Mouse (Mus musculus): ENCODE data around the gene Atg2a. TPM values are rescaled to one million over a fixed set of nuclear protein-coding genes. Genes with fewer than 3 reads are reported as not detected.

Gene Atg2a
- polyA plus RNA-seq, 1 experiment from 2014 or later, result 9.3 TPM

DNA sequence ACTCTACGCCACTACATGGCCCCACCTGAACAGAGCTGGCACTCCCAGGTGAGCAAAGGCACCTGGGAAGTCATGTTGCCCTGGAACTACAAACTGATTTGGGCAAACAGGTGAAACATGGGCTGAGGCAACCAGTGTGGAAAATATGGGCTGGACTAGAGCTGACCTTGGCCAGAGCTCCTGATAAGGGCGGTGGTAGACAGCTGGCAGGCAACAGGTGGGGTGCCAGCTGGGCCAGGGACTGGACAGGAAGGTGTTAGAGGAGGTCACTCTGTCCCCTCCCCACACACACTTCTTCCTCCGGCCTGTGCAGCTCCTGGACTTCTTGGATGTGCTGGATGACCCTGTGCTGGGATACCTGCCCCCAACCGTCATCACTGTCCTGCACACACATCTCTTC lies 11.6 kb downstream of the Atg2a start:
- Histone ChIP-seq H3K27ac (no peak overlapping the region), H3K4me1 (no peaks in the 10 kb centered on the region), H3K4me3 (no peak overlapping the region), H3K27me3 (no peaks in the 10 kb centered on the region), H3K36me3 (peaks cover 74% of the 10 kb centered on the region), H3K9me3 (no peaks in the 10 kb centered on the region), H3K9ac (no peak overlapping the region), H3K4me2 (no peak overlapping the region)
- no peak for ATAC-seq (ENCODE audit: borderline replicate concordance, extremely low read depth, low FRiP score, low TSS enrichment)
- WGBS, result 80% methylated on average over 4 of the region's 4 CpGs

GRCm38 (mm10) chr19:6260428-6260827 lies 19.0 kb downstream of the Atg2a start:
- 56% methylated on average over 2 of the region's 2 CpGs for WGBS
- Histone ChIP-seq H3K4me2 (no peak overlapping the region), H3K36me3 (peaks cover 57% of the 10 kb centered on the region), H3K4me1 (no peaks in the 10 kb centered on the region), H3K27ac (no peak overlapping the region), H3K27me3 (no peaks in the 10 kb centered on the region), H3K4me3 (no peak overlapping the region), H3K9me3 (no peaks in the 10 kb centered on the region), H3K9ac (no peak overlapping the region)
- ATAC-seq (ENCODE audit: borderline replicate concordance, extremely low read depth, low FRiP score, low TSS enrichment), result no peak

DNA sequence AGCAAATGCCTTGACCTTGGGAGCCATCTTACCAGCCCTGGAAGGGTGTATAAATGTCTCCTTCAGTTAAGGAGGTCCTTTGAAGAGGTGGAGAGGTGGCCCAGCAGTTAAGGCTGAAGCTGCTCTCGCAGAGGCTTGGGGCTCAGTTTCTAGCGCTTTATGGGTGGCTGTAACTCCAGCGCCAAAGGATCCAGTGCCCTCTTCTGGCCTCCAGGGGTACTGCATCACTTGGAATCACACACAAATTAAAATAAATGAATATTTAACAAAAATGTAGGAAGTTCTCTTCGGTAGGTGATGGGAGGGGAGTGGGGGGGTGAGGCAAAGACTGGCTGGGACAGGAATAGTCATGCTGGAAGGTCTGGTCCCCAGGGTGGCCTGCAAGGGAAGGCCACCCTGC lies 19.5 kb downstream of the Atg2a start:
- Histone ChIP-seq H3K36me3 (peaks cover 52% of the 10 kb centered on the region), H3K4me1 (no peaks in the 10 kb centered on the region), H3K4me2 (no peak overlapping the region), H3K27ac (no peak overlapping the region), H3K9me3 (no peaks in the 10 kb centered on the region), H3K9ac (no peak overlapping the region), H3K4me3 (no peak overlapping the region), H3K27me3 (no peaks in the 10 kb centered on the region)
- ATAC-seq (ENCODE audit: borderline replicate concordance, extremely low read depth, low FRiP score, low TSS enrichment), result no peak
- WGBS, result 70% methylated on average over 4 of the region's 4 CpGs

- 88% methylated on average over 14 of the region's 14 CpGs for WGBS
- no peak overlapping the region for H3K4me3 ChIP-seq
- peaks cover 49% of the 10 kb centered on the region for H3K36me3 ChIP-seq
- H3K9me3 ChIP-seq, result no peaks in the 10 kb centered on the region
- no peak overlapping the region for H3K4me2 ChIP-seq
- H3K9ac ChIP-seq, result no peak overlapping the region
- no peak for ATAC-seq (ENCODE audit: borderline replicate concordance, extremely low read depth, low FRiP score, low TSS enrichment)
- H3K4me1 ChIP-seq, result no peaks in the 10 kb centered on the region
- H3K27me3 ChIP-seq, result no peaks in the 10 kb centered on the region
- no peak overlapping the region for H3K27ac ChIP-seq
Observed at GRCm38 (mm10) chr19:6261379-6261778, 19.9 kb downstream of the Atg2a start.

DNA sequence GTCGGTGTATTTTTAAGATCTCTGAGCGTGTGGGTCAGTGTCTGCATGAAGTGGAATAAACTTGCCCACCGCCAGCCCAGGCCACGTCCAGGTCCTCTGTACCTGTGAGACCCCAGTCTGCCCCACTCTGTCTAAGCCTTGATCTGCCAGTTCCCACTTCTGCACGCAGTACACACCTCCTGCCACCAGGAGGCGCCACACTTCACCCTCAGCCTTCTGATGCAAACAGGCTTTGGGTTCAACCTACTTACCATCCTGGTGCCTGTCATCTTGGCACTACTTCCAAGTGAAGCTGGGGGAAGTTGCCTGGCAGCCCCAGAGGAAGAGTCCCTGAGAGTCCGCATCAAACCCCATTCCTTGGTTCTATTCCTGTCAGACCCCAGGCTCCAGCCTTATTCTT lies 20.8 kb downstream of the Atg2a start:
- Histone ChIP-seq H3K27me3 (no peaks in the 10 kb centered on the region), H3K27ac (no peak overlapping the region), H3K4me1 (no peaks in the 10 kb centered on the region), H3K9me3 (no peaks in the 10 kb centered on the region), H3K36me3 (peaks cover 42% of the 10 kb centered on the region), H3K4me3 (no peak overlapping the region), H3K4me2 (no peak overlapping the region), H3K9ac (no peak overlapping the region)
- ATAC-seq (ENCODE audit: borderline replicate concordance, extremely low read depth, low FRiP score, low TSS enrichment), result no peak
- WGBS, result 63% methylated on average over 7 of the region's 7 CpGs

DNA sequence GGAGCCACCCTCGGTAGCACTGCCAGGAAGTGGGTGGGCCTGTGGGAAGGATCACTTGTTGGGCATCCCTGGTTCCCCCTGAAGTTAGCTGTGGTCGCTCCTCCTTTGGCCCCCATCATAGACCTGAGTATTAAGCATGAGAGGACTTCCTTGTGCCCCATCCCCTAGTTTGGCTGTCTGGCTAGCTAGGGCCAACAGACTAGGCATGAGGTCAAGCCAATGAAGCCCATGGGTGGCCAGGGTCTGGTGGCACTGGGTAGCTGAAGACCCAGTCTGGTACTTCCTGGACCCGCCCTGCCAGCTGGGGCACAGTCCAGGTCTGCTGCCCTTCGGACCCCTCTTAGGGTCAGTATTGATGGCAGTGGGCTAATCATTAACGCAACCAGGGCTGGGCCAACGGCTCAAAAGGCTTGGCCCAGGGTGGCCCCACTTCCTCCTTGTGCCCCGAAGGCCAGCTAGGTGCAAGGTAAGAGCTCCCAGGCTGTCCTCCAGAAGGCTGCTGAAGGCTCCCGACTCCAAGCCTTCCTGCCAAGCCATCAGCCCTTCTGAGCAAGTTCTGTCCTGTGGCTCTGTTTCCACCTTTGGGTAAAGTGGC lies 21.5 kb downstream of the Atg2a start:
- H3K27me3 ChIP-seq, result no peaks in the 10 kb centered on the region
- H3K4me3 ChIP-seq, result no peak overlapping the region
- no peaks in the 10 kb centered on the region for H3K9me3 ChIP-seq
- H3K36me3 ChIP-seq, result peaks cover 36% of the 10 kb centered on the region
- ATAC-seq (ENCODE audit: borderline replicate concordance, extremely low read depth, low FRiP score, low TSS enrichment), result no peak
- 74% methylated on average over 8 of the region's 8 CpGs for WGBS
- H3K27ac ChIP-seq, result no peak overlapping the region
- H3K4me1 ChIP-seq, result no peaks in the 10 kb centered on the region
- H3K4me2 ChIP-seq, result no peak overlapping the region
- no peak overlapping the region for H3K9ac ChIP-seq

DNA sequence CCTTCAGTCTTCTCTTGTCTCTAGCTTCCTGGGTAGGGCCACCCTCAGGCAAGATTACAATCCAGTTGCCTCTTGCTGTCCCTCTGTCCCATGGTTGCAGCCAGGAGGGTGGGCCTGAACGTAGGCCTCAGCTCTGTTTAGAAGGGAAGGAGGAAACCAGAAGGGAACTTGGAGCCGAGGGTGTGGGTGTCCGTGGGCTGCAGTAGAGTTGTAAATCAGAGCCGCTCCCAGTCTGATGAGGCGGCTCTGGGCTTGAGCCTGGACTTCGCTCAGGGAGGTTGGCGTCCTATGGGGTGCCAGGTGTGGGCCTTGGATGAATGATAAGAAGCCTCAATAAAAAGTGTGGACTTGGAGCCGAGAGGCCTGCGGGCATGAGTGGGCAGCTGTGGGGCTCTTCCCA lies 22.7 kb downstream of the Atg2a start:
- Histone ChIP-seq H3K4me3 (no peak overlapping the region), H3K9me3 (no peaks in the 10 kb centered on the region), H3K4me1 (peaks cover 3% of the 10 kb centered on the region; the same call in 1 of the 2 replicates), H3K27me3 (no peaks in the 10 kb centered on the region), H3K4me2 (no peak overlapping the region), H3K27ac (no peak overlapping the region), H3K36me3 (peaks cover 26% of the 10 kb centered on the region), H3K9ac (no peak overlapping the region)
- WGBS, result 68% methylated on average over 9 of the region's 9 CpGs
- no peak for ATAC-seq (ENCODE audit: borderline replicate concordance, extremely low read depth, low FRiP score, low TSS enrichment)

GRCm38 (mm10) chr19:6264945-6265344 lies 23.5 kb downstream of the Atg2a start:
- Histone ChIP-seq H3K9me3 (no peaks in the 10 kb centered on the region), H3K4me1 (peaks cover 3% of the 10 kb centered on the region; the same call in 1 of the 2 replicates), H3K27ac (no peak overlapping the region), H3K27me3 (no peaks in the 10 kb centered on the region), H3K36me3 (peaks cover 22% of the 10 kb centered on the region), H3K9ac (no peak overlapping the region), H3K4me3 (no peak overlapping the region), H3K4me2 (no peak overlapping the region)
- 80% methylated on average over 8 of the region's 8 CpGs for whole genome bisulfite sequencing
- ATAC-seq (ENCODE audit: borderline replicate concordance, extremely low read depth, low FRiP score, low TSS enrichment), result no peak

- H3K36me3 ChIP-seq, result peaks cover 14% of the 10 kb centered on the region
- H3K9ac ChIP-seq, result no peak overlapping the region
- peaks cover 3% of the 10 kb centered on the region; the same call in 1 of the 2 replicates for H3K4me1 ChIP-seq
- no peaks in the 10 kb centered on the region for H3K27me3 ChIP-seq
- no peak overlapping the region for H3K4me3 ChIP-seq
- H3K4me2 ChIP-seq, result no peak overlapping the region
- H3K9me3 ChIP-seq, result no peaks in the 10 kb centered on the region
- 69% methylated on average over 6 of the region's 6 CpGs for WGBS
- no peak overlapping the region for H3K27ac ChIP-seq
- no peak for ATAC-seq (ENCODE audit: borderline replicate concordance, extremely low read depth, low FRiP score, low TSS enrichment)
Observed at GRCm38 (mm10) chr19:6265727-6266182, 24.3 kb downstream of the Atg2a start.

GRCm38 (mm10) chr19:6267306-6268169 lies 26.1 kb downstream of the Atg2a start:
- H3K9me3 ChIP-seq, result no peaks in the 10 kb centered on the region
- 47% methylated on average over 11 of the region's 11 CpGs for WGBS
- H3K36me3 ChIP-seq, result no peaks in the 10 kb centered on the region
- no peak overlapping the region for H3K4me3 ChIP-seq
- no peaks in the 10 kb centered on the region for H3K27me3 ChIP-seq
- ATAC-seq (ENCODE audit: borderline replicate concordance, extremely low read depth, low FRiP score, low TSS enrichment), result no peak; the same call in 1 of the 2 replicates
- no peak overlapping the region for H3K27ac ChIP-seq
- H3K4me2 ChIP-seq, result no peak overlapping the region
- no peak overlapping the region for H3K9ac ChIP-seq
- peaks cover 3% of the 10 kb centered on the region; the same call in 1 of the 2 replicates for H3K4me1 ChIP-seq

DNA sequence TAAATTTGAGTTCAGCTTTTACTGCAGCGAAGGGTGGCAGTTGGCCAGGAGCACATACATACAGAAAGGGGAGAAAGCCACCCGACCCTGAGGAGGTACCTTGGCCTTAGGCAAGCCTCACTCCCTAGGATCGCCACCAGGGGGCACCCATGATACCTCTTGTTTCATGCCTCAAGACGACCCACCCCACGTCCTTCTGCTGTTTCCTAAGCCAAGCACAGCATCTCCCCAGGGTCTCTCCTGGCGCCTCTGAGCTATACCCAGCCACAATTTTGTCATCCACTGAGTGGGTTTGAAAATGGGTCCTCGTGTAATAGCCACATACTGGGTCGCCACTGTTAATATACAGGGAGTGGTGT lies 26.7 kb downstream of the Atg2a start:
- H3K36me3 ChIP-seq, result no peaks in the 10 kb centered on the region
- no peaks in the 10 kb centered on the region for H3K9me3 ChIP-seq
- no peaks in the 10 kb centered on the region for H3K27me3 ChIP-seq
- no peak overlapping the region for H3K4me3 ChIP-seq
- H3K27ac ChIP-seq, result no peak overlapping the region
- H3K4me1 ChIP-seq, result peaks cover 3% of the 10 kb centered on the region; the same call in 1 of the 2 replicates
- no peak overlapping the region for H3K4me2 ChIP-seq
- no peak overlapping the region for H3K9ac ChIP-seq
- peak; percentile 60; the same call in 1 of the 2 replicates for ATAC-seq (ENCODE audit: borderline replicate concordance, extremely low read depth, low FRiP score, low TSS enrichment)
- WGBS, result 14% methylated on average over 8 of the region's 8 CpGs

GRCm38 (mm10) chr19:6268670-6269132 lies 27.2 kb downstream of the Atg2a start:
- Histone ChIP-seq H3K4me3 (no peak overlapping the region), H3K36me3 (no peaks in the 10 kb centered on the region), H3K27me3 (no peaks in the 10 kb centered on the region), H3K9me3 (no peaks in the 10 kb centered on the region), H3K27ac (no peak overlapping the region), H3K4me2 (no peak overlapping the region), H3K4me1 (peaks cover 3% of the 10 kb centered on the region; the same call in 1 of the 2 replicates), H3K9ac (no peak overlapping the region)
- no peak for ATAC-seq (ENCODE audit: borderline replicate concordance, extremely low read depth, low FRiP score, low TSS enrichment)
- WGBS, result 71% methylated on average over 7 of the region's 7 CpGs
